Mouse (Mus musculus) midbrain, postnatal 0 days (tissue): ENCODE results near the gene Gatad2b. TPM values are rescaled to one million over a fixed set of nuclear protein-coding genes. Genes with fewer than 3 reads are reported as not detected.
A peak's percentile ranks its signal among the peaks of the same experiment; 100 is the strongest.

Source experiments
- ATAC-seq: fragments of 200-750 bp; cut with Nextera tagmentation; 2 replicates; pipeline ENCODE4 v1.8.0; 2017; ENCODE audit warnings: moderate number of reproducible peaks, mild to moderate bottlenecking, moderate TSS enrichment, moderate library complexity; ENCODE audit not compliant: low FRiP score
- DNase-seq: peaks from one replicate; pipeline ENCODE4 v3.0.0-alpha.2; 2015; ENCODE audit warnings: low spot score
- H3K27ac ChIP-seq: fragments of 300-500 bp; sonication (generic); 2 replicates; pipeline ENCODE4 v1.5.1; 2014; ENCODE audit warnings: low read depth, mild to moderate bottlenecking, low read length, mixed read lengths
- H3K27me3 ChIP-seq: fragments of 300-500 bp; sonication (generic); 2 replicates; pipeline ENCODE4 v1.6.1; 2014; ENCODE audit warnings: low read length, control low read depth, mixed read lengths; ENCODE audit not compliant: insufficient read depth
- H3K36me3 ChIP-seq: fragments of 300-500 bp; sonication (generic); 2 replicates; pipeline ENCODE4 v1.6.1; 2014; ENCODE audit warnings: low read length, control low read depth, mixed read lengths; ENCODE audit not compliant: insufficient read depth
- H3K4me1 ChIP-seq: fragments of 300-500 bp; sonication (generic); 2 replicates; pipeline ENCODE4 v1.6.1; 2014; ENCODE audit warnings: mild to moderate bottlenecking, control low read depth, antibody characterized with exemption, low read length, mixed read lengths; ENCODE audit not compliant: insufficient read depth
- H3K4me2 ChIP-seq: fragments of 300-500 bp; sonication (generic); 2 replicates; pipeline ENCODE4 v1.6.1; 2014; ENCODE audit warnings: low read depth, mild to moderate bottlenecking, low read length, mixed read lengths; ENCODE audit not compliant: poor library complexity, severe bottlenecking
- H3K4me3 ChIP-seq: fragments of 300-500 bp; sonication (generic); 2 replicates; pipeline ENCODE4 v1.5.1; 2014; ENCODE audit warnings: low read depth, mild to moderate bottlenecking, low read length, moderate library complexity
- H3K9ac ChIP-seq: fragments of 300-500 bp; sonication (generic); replicated peaks from 2 replicates; pipeline ENCODE4 v1.6.1; 2014; ENCODE audit warnings: mild to moderate bottlenecking, low read length, moderate library complexity, mixed read lengths; ENCODE audit not compliant: poor library complexity, severe bottlenecking
- H3K9me3 ChIP-seq: fragments of 300-500 bp; sonication (generic); 2 replicates; pipeline ENCODE4 v1.6.1; 2016; ENCODE audit warnings: low read length, control low read depth
- CTCF ChIP-seq: IDR thresholded peaks from 2 replicates; pipeline ENCODE4 v1.5.1; 2016; ENCODE audit warnings: antibody characterized with exemption, mild to moderate bottlenecking
- whole genome bisulfite sequencing: fragments of 180-500 bp; shearing (Covaris S2); extraction: QIAGEN DNeasy Blood & Tissue Kit; methylation state at CpG from one replicate; pipeline ENCODE4 v1.1.7; 2014; 5-methylcytosine and 5-hydroxymethylcytosine counted together
- polyA plus RNA-seq: library from polyadenylated mRNA; unstranded; fragments of >200 nt; fragmentation: Nextera tagmentation; extraction: Ambion mirVana; gene quantifications from 2 replicates; pipeline ENCODE4 v1.2.1, GENCODE M21; 2015
- total RNA-seq: library from RNA; depleted of rRNA; stranded (reverse); fragments of >200 nt; gene quantifications from 2 replicates; pipeline ENCODE4 v1.2.3, GENCODE M21; 2014

The Gatad2b gene
- total and polyA plus RNA-seq, 2 experiments from 2014 or later: 12.9 to 27.3 TPM

GRCm38 (mm10) chr3:90381727-90382126 is 88.7 kb downstream of the Gatad2b start:
- H3K27me3 ChIP-seq: no peaks in the 10 kb centered on the region
- DNase-seq (no peak), ATAC-seq (no peak)
- H3K36me3 ChIP-seq: peaks cover 7% of the 10 kb centered on the region
- WGBS: 78% methylated on average over 11 of the region's 11 CpGs
- H3K4me3 ChIP-seq: no peak overlapping the region
- TF ChIP-seq CTCF: no peak
- H3K9me3 ChIP-seq: no peaks in the 10 kb centered on the region
- no peak overlapping the region for H3K4me2 ChIP-seq
- no peaks in the 10 kb centered on the region for H3K4me1 ChIP-seq
- no peak overlapping the region for H3K9ac ChIP-seq
- H3K27ac ChIP-seq: no peak overlapping the region

- no peak overlapping the region for H3K9ac ChIP-seq
- no peak overlapping the region for H3K4me3 ChIP-seq
- no peak overlapping the region for H3K27ac ChIP-seq
- 77% methylated on average over 4 of the region's 4 CpGs for WGBS
- no peak for ATAC-seq
- H3K4me1 ChIP-seq: peaks cover 13% of the 10 kb centered on the region
- no peak overlapping the region for H3K4me2 ChIP-seq
- no peaks in the 10 kb centered on the region for H3K27me3 ChIP-seq
- peaks cover 7% of the 10 kb centered on the region for H3K36me3 ChIP-seq
- TF ChIP-seq CTCF: no peak
- H3K9me3 ChIP-seq: no peaks in the 10 kb centered on the region
- peak; percentile 31 for DNase-seq
Measured at GRCm38 (mm10) chr3:90383690-90384089, 90.7 kb downstream of the Gatad2b start.

- no peak overlapping the region for H3K27ac ChIP-seq
- H3K9me3 ChIP-seq: no peaks in the 10 kb centered on the region
- peaks cover 13% of the 10 kb centered on the region for H3K4me1 ChIP-seq
- 80% methylated on average over 7 of the region's 7 CpGs for whole genome bisulfite sequencing
- ATAC-seq (no peak), DNase-seq (no peak)
- H3K36me3 ChIP-seq: peaks cover 7% of the 10 kb centered on the region
- H3K4me3 ChIP-seq: no peak overlapping the region
- no peak overlapping the region for H3K4me2 ChIP-seq
- no peak for TF ChIP-seq CTCF
- no peak overlapping the region for H3K9ac ChIP-seq
- no peaks in the 10 kb centered on the region for H3K27me3 ChIP-seq
Measured at GRCm38 (mm10) chr3:90384851-90385375, 91.9 kb downstream of the Gatad2b start.

- no peak overlapping the region for H3K27ac ChIP-seq
- 96% methylated on average over 9 of the region's 10 CpGs for WGBS
- H3K4me2 ChIP-seq: peak overlapping the region; percentile 61
- peaks cover 12% of the 10 kb centered on the region for H3K36me3 ChIP-seq
- no peaks in the 10 kb centered on the region for H3K9me3 ChIP-seq
- no peaks in the 10 kb centered on the region for H3K27me3 ChIP-seq
- TF ChIP-seq CTCF: no peak
- no peak overlapping the region for H3K4me3 ChIP-seq
- DNase-seq (no peak), ATAC-seq (no peak)
- no peak overlapping the region for H3K9ac ChIP-seq
- peaks cover 21% of the 10 kb centered on the region for H3K4me1 ChIP-seq
Measured at GRCm38 (mm10) chr3:90386817-90387216, 93.8 kb downstream of the Gatad2b start.

GRCm38 (mm10) chr3:90387483-90387882 is 94.5 kb downstream of the Gatad2b start:
- Histone ChIP-seq H3K36me3 (peaks cover 19% of the 10 kb centered on the region), H3K4me2 (peak overlapping the region; percentile 61), H3K4me3 (peak overlapping the region; percentile 65; the same call in 1 of the 2 replicates), H3K9me3 (no peaks in the 10 kb centered on the region), H3K4me1 (peaks cover 21% of the 10 kb centered on the region), H3K27ac (no peak overlapping the region), H3K27me3 (no peaks in the 10 kb centered on the region), H3K9ac (peak overlapping the region; percentile 50)
- no peak for TF ChIP-seq CTCF
- ATAC-seq: no peak
- peak; percentile 52 for DNase-seq
- 60% methylated on average over 11 of the region's 11 CpGs for WGBS

- H3K27me3 ChIP-seq: no peaks in the 10 kb centered on the region
- no peak for TF ChIP-seq CTCF
- peak overlapping the region; percentile 98 for H3K27ac ChIP-seq
- H3K9me3 ChIP-seq: no peaks in the 10 kb centered on the region
- H3K4me1 ChIP-seq: peaks cover 21% of the 10 kb centered on the region
- WGBS: 76% methylated on average over 4 of the region's 4 CpGs
- peak overlapping the region; percentile 61 for H3K4me2 ChIP-seq
- DNase-seq (no peak), ATAC-seq (no peak)
- peak overlapping the region; percentile 65 for H3K4me3 ChIP-seq
- H3K9ac ChIP-seq: peak overlapping the region; percentile 75
- peaks cover 26% of the 10 kb centered on the region for H3K36me3 ChIP-seq
Measured at GRCm38 (mm10) chr3:90388192-90388591, 95.2 kb downstream of the Gatad2b start.
